Mouse (Mus musculus) kidney, postnatal 4 days (tissue): ENCODE measurements at regions not wholly inside any gene's neighbourhood (a gene's known extent, or its start where the extent isn't known, plus 50 kb on each side); places are given as distances from the start of the nearest gene placed in this dataset.

Source experiments
- DNase-seq, 2 experiments: peaks; one replicate each; pipeline ENCODE4 v3.0.0; 2021; ENCODE audit warnings: mixed read lengths in 2 of 2

GRCm38 (mm10) chr14:47795062-47795461, 146.8 kb downstream of the Ktn1 start:
- DNase-seq = no peak

DNA sequence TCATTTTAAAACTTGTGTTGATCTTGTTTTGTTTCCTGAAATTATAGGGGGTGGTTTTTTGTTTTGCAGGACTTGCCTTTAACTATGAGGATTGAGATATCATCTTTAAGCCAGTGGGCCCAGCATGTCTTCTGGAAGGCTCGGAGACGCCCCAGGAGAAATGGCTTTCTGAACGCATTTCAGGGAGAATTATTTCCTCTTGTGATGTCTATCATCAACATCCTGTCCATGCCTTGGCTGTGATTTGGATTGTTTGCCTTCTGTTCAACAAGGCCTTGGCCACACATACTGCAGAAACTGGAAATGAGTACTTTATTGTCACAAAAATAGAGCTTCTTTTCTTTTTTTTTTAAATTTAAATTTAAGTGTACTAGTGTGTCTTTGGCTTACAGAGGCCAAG, 150.0 kb downstream of the Ktn1 start:
- DNase-seq = no peak

GRCm38 (mm10) chr14:47799564-47799963, 151.3 kb downstream of the Ktn1 start:
- DNase-seq = peak; percentile 57 to 61

DNA sequence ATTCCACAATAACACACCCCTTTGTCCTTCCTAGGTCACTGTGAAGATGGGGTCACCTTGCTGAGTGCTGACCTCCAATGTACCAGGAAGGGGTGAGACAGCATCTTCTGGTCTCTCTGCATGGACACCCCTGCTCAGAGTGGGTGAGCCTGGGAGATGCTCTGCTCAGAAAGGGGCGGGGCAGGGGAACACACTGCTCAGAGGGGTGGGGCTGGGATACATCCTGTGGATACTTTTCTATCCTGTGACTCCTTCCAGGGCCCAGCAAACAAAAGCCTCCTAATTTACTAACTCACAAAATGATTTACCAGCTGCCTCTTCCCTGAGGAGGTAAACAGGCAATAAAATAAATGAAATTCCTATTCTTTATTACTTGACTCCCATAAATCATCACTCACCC, 157.0 kb downstream of the Ktn1 start:
- peak in 1 of 2 experiments; percentile 13 for DNase-seq

DNA sequence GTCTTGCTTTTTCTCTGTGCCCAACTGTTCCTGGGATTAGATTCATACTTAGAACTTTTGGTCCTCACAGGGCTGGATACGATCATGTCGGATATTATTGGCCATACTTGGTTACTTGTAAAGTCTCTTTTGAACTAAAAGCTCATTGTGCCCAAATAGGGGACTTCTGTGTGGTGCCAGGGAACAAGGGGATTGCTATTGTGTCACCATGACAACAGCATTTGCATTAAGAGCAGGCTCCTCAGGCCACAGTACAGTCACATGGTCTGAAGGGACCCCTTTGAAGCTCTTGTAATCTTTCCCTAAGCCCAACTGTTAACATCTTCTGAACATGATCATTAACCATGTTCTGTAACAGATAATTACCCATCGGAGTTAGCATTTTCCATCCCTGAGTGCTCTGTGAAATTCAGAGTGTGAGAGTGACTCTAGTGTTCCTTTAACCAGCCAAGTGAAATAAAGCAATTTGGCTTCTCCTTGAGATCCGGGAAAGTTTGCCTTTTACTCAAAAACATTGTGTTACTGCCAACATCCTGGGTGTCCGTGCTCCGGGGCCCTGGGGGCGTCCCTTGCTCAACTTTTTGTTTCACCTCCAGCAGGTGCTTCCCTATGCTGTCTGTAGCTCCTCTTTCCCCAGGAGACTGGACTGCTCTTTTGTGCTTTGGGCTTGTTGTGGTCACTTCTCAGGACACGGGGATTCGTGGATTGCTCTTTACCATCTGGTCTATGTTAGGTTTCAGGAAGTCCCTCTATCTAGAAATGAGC, 157.7 kb downstream of the Ktn1 start:
- DNase-seq = no peak

DNA sequence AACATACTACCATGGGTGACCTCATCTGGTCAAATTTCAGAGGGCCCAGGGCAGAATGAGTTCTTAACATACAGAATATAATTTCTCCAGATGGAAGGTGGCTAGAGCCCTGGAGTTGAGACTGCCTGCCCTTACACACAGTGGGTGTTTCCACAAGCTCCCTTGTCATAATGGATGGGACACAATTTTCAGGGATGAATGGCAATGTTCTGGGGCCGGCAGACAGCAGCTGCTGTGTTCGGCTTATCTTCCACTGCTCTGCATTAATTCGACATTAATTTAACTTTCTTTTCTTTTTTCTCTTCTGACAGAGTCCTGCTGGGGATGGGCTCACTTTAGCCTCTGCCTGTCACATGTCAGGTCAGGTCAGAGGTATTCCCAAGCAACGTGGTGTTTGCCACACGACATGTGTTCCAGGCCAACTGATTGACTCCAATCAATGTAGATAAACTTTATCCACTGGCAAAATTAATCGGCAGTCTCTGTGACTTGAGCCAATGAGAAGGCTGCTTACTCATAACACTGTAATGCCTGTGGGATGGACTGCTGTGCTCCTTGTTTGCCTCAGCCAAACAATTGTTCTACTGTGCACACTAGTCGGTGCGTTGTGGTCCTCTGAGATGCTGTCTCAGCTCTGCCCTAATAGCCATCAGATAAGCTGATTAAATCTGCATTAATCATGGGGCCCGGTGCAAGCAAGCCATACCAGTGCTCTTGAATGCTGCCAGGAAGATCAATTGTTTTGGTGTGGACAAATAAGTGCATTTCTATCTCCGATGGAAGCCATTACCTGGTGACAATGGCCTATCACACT, 160.1 kb downstream of the Ktn1 start:
- DNase-seq = no peak

DNA sequence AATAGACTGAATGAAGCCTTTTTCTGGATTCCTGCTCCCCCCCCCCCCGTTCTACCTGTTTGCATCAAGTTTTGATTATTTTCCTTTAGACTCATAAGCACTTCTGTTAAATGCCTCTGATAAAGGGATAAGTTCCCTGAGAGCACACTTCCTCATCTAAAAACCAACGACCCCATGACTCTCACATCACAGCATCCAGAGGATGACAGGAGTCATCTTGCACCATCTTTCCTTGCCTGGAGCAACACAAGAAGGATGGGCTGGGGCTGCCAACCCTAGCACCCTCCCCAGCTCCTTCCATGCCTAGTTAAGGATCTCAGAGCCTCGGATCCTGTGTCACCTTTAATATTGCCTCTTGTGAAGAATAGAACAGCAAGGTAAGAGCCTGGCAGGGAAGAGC, 170.0 kb downstream of the Ktn1 start:
- no peak for DNase-seq

DNA sequence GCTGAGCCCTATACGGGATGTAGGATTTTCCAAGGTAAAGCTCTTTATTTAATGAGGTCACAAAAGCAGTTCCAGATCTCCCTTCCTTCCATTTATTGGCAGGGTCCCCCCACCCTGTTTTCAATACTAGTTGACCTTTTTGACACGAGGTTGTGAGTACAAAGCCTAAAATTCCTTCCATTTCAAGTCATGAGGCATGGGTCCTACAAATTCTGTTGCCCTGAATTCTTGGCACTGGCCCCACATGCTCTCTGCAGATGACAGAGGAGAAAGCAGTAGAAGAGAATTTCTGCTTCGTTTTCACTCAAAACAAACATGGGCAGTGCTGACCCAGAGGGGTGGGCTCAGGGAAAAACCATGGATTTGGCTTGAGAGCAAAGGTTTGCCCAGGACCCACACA, 170.4 kb downstream of the Ktn1 start:
- DNase-seq = no peak

GRCm38 (mm10) chr14:47820571-47821143, 172.4 kb downstream of the Ktn1 start:
- DNase-seq = no peak

GRCm38 (mm10) chr14:47823182-47823581, 174.9 kb downstream of the Ktn1 start:
- DNase-seq = peak in 1 of 2 experiments; percentile 33

- DNase-seq = no peak
Measured at GRCm38 (mm10) chr14:47823696-47824095, 175.4 kb downstream of the Ktn1 start.

- no peak for DNase-seq
Measured at GRCm38 (mm10) chr14:47825446-47825956, 177.3 kb downstream of the Ktn1 start.

DNA sequence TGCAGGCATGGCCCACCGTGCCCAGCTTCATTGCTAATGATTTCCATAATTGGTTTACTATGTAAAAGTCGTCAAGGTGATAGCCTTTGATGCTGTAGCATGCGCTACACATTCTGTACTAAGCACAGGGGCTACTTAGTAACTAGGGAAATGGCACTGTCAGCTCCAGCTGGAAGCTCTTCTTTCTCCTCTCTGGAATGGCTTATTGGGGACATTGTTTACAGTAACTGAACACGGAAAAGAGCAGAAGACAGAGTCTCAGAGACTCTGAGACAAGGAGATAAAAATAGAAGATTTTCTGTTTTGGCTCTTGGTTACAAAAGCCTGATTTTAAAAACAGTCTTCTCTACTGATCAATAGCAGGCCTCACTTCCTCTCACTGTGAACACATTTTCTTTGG, 178.3 kb downstream of the Ktn1 start:
- no peak for DNase-seq

DNA sequence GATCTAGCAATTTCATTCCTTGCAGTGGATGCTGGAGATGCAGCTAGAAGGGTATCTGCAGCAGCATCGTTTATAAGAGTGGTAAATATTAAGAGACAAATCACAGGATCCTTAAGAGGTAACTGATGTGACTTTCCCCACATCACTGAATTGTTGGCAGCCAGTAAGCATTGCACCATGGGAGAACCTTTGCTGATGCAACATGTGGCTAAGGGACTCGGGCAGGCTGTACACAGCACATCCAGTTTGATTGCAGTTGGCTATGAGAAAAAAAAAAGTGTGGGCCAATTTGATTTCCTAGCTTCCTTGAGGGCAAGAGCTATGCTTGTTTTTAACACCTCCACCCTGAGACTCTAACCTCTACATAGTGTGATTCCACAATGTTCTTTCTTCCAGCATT, 179.4 kb downstream of the Ktn1 start:
- DNase-seq = no peak

- no peak for DNase-seq
Measured at GRCm38 (mm10) chr14:47833696-47834095, 185.4 kb downstream of the Ktn1 start.

GRCm38 (mm10) chr14:47835408-47835807, 187.2 kb downstream of the Ktn1 start:
- DNase-seq = no peak

DNA sequence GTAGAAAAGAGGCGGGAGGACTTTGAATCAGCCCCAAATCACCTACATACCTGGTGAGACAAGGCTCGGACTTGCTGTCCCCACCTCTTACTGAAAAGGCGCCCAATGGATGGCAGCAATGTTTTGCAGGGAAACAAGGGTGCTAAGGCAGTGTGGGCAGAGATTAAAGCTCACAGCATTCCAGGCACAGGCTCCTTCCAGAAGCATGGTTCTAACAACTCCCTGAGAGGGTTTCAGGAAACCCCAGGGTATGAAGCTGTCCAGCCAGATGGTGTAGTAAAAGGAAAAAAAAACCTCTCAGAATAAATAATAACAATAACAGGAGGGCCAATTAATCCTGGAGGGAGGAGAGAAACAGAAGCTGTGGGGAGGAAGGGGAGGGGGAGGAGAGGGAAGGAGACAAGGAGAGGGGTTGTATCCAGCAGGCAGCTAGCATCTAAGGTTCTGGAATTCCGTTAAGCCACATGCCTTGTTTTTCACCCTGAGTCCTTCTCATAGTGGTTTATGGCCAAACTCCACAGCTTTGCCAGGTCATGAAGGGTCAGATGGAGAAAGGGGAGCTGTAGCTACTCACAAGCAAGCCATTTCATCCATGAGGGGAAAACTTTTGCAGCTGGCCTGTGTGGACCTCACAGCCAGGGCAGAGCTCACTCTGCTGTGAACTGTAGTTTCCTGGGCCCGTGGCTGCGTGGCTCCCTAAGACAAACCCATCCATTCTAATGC, 191.4 kb downstream of the Ktn1 start:
- peak; percentile 45 to 59 for DNase-seq

GRCm38 (mm10) chr14:47844366-47844765, 196.1 kb downstream of the Ktn1 start:
- no peak for DNase-seq

GRCm38 (mm10) chr14:47848861-47849260, 200.6 kb downstream of the Ktn1 start:
- DNase-seq = no peak

DNA sequence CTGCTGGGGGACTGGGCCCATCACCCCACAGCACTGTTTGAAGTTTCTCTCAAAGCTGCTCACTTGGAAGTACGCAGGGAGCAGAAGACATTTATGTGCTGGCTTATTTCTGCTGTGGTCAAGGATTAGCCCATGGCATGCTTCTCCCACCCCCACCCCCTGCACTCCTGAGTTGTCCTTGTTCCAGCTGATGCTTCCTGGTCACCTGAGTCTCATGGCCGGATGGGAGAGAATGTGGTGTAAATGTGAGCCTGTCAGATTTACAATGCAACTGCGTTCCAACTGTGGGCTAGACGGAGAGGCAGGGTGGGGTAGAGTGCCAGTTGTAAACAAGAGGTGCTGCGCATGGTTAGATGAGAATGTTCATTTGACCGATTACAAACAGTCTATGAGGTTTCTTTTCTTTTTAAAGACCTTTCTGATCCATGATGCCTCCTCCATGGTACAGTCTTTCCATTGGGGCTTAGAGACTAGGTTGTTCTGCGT, 208.1 kb downstream of the Ktn1 start:
- DNase-seq = no peak

GRCm38 (mm10) chr14:47857271-47857670, 209.0 kb downstream of the Ktn1 start:
- peak in 1 of 2 experiments; percentile 22 for DNase-seq

GRCm38 (mm10) chr14:47857731-47858556, 209.7 kb downstream of the Ktn1 start:
- peak; percentile 17 to 37 for DNase-seq
